15 mouse cellular contexts compared by ENCODE assay signal in the genomic region with DNA sequence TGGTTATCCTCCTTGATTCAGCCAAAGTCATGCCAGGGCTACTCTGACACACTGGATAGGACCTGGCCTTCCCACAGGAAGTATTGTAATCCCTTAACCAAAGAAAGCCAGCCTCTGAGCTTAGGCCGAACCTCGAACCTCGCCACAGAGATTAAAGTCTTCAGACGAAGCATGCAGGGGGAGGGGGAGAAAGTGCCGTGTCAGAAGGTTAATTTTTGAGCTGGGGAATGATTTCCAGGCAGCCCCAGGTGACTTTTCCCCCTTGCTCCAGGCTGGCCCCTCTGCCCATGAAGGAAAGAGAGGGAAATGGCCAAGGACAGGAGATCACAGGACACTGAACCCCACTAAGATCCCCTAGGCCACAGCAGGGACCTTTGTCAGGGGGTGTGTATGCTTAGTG. TPM values are rescaled to one million over a fixed set of nuclear protein-coding genes. Genes with fewer than 3 reads are reported as not detected.
"Had no signal": no experiment of that assay in that cellular context is flagged by ENCODE, and none has a peak within 500 bp of the region (broad histone marks: within the 10 kb centered on the region; RNA-seq: fewer than 3 reads in every experiment).

No protein-coding gene starts in this region.

- H3K9me3 ChIP-seq: hindbrain, embryonic 15.5 days; limb, embryonic 10.5 days; liver, embryonic 15.5 days; megakaryocyte, embryonic 14.5 days; midbrain, embryonic 12.5 days; stomach, embryonic 15.5 days had no signal

- H3K4me2 ChIP-seq: hindbrain, embryonic 15.5 days; liver, embryonic 11.5 days; liver, embryonic 15.5 days; lung, embryonic 14.5 days; midbrain, embryonic 12.5 days; stomach, embryonic 15.5 days had no signal

- H3K4me3 ChIP-seq: hindbrain, embryonic 15.5 days; limb, embryonic 10.5 days; liver, embryonic 15.5 days; megakaryocyte, embryonic 14.5 days; midbrain, embryonic 12.5 days; stomach, embryonic 15.5 days had no signal

- H3K27me3 ChIP-seq: hindbrain, embryonic 15.5 days; liver, embryonic 15.5 days; midbrain, embryonic 12.5 days; stomach, embryonic 15.5 days had no signal

- H3K36me3 ChIP-seq: hindbrain, embryonic 15.5 days; limb, embryonic 10.5 days; liver, embryonic 15.5 days; midbrain, embryonic 12.5 days; stomach, embryonic 15.5 days had no signal

- ATAC-seq: midbrain, embryonic 16.5 days had no signal

- DNase-seq: lung, embryonic 14.5 days; lung, postnatal 10 days; right cerebral cortex, postnatal 14 days; thymus, adult 2 months; thymus, postnatal 25 days had no signal

- H3K4me1 ChIP-seq: hindbrain, embryonic 15.5 days; stomach, embryonic 15.5 days had no signal

- H3K9ac ChIP-seq: hindbrain, embryonic 15.5 days; liver, embryonic 15.5 days; lung, embryonic 14.5 days; midbrain, embryonic 12.5 days; stomach, embryonic 15.5 days had no signal

- H3K27ac ChIP-seq: hindbrain, embryonic 15.5 days; limb, embryonic 10.5 days; liver, embryonic 15.5 days; macrophage; midbrain, embryonic 12.5 days; stomach, embryonic 15.5 days had no signal

RNA-seq across cellular contexts. Expression of gene Slc13a3, which starts 14.8 kb away (rescaled TPM):
- polyA plus RNA-seq: limb, embryonic 10.5 days had no signal

RNA-seq across cellular contexts. Expression of gene Slc2a10, which starts 45.4 kb away (rescaled TPM):
- polyA plus RNA-seq: macrophage had no signal

RNA-seq across cellular contexts. Expression of gene Ocstamp, which starts 58.0 kb away (rescaled TPM):
- polyA plus RNA-seq: hindbrain, embryonic 15.5 days; lung, embryonic 14.5 days; macrophage; neural tube, embryonic 14.5 days had no signal
